Mouse (Mus musculus) cerebellum, postnatal 36 days (tissue): ENCODE data around the gene Ppcdc.
"Not testable (repeated sequence)": the region's sequence is repeated elsewhere in the genome, so short reads cannot be mapped to it uniquely, and the experiment has no call there.

Source experiments
- DNase-seq, 2 experiments: peaks; one replicate each; pipeline ENCODE4 v3.0.0; 2021 to 2022; ENCODE audit warnings: mixed read lengths in 2 of 2

The Ppcdc gene

GRCm38 (mm10) chr9:57428391-57428790 is 11.5 kb downstream of the Ppcdc start:
- DNase-seq: no peak

GRCm38 (mm10) chr9:57427937-57428336 is 12.0 kb downstream of the Ppcdc start:
- no peak for DNase-seq

GRCm38 (mm10) chr9:57427123-57427522 is 12.8 kb downstream of the Ppcdc start:
- not testable (repeated sequence) for DNase-seq

- DNase-seq: no peak
Observed at GRCm38 (mm10) chr9:57425116-57425515, 14.8 kb downstream of the Ppcdc start.

GRCm38 (mm10) chr9:57424066-57424465 is 15.9 kb downstream of the Ppcdc start:
- DNase-seq: no peak

- no peak for DNase-seq
Observed at GRCm38 (mm10) chr9:57421688-57422111, 18.2 kb downstream of the Ppcdc start.

GRCm38 (mm10) chr9:57421121-57421571 is 18.8 kb downstream of the Ppcdc start:
- no peak for DNase-seq

- DNase-seq: peak; percentile 33 to 47
Observed at GRCm38 (mm10) chr9:57420321-57421120, 19.4 kb downstream of the Ppcdc start.

GRCm38 (mm10) chr9:57419521-57420267 is 20.2 kb downstream of the Ppcdc start:
- DNase-seq: no peak

- peak; percentile 80 to 83 for DNase-seq
Observed at GRCm38 (mm10) chr9:57417341-57417740, 22.6 kb downstream of the Ppcdc start.

- DNase-seq: no peak
Observed at GRCm38 (mm10) chr9:57407120-57407905, 32.6 kb downstream of the Ppcdc start.

- DNase-seq: no peak
Observed at GRCm38 (mm10) chr9:57406395-57406794, 33.5 kb downstream of the Ppcdc start.

- no peak for DNase-seq
Observed at GRCm38 (mm10) chr9:57404036-57404435, 35.9 kb downstream of the Ppcdc start.

GRCm38 (mm10) chr9:57402318-57403251 is 37.3 kb downstream of the Ppcdc start:
- DNase-seq: no peak

GRCm38 (mm10) chr9:57398773-57399172 is 41.2 kb downstream of the Ppcdc start:
- no peak for DNase-seq

- DNase-seq: no peak
Observed at GRCm38 (mm10) chr9:57392892-57393291, 47.0 kb downstream of the Ppcdc start.

- DNase-seq: no peak
Observed at GRCm38 (mm10) chr9:57390869-57391268, 49.1 kb downstream of the Ppcdc start.

- no peak for DNase-seq
Observed at GRCm38 (mm10) chr9:57389131-57389530, 50.8 kb downstream of the Ppcdc start.

- no peak for DNase-seq
Observed at GRCm38 (mm10) chr9:57386926-57387325, 53.0 kb downstream of the Ppcdc start.

- no peak for DNase-seq
Observed at GRCm38 (mm10) chr9:57384621-57385020, 55.3 kb downstream of the Ppcdc start.

GRCm38 (mm10) chr9:57360999-57361398 is 78.9 kb downstream of the Ppcdc start:
- DNase-seq: no peak
